ENCODE assay signal across 10 mouse cellular contexts in the genomic region with DNA sequence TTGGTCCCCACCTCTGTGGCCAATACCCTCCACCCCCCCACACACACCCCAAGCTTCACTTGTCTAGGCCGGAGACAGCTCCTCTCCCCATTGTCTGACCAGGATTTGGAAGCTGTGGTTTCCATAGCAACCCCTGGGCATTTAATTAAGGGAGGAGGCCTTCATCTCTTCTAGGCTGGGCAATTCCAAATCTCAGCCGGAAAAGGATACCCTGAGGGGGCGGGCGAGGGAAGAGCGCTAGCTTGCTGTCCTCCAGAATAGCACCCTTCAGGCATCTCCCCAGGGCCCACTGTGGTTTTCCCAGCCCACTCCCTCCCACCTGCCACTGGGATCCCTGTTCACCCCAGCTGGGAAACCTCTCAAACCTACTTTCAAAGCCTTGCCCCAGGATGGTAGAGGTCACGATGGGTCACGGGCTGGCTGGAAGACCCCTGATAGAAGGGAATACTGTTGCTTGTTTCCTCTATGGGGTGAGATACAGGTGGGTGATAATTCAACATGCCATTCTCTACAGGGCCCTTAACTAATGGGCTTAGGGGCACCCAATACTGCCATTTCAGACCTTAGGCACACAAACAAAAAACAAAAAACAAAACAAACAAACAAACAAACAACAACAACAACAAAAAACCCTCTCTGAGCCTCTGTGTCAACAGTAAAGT. TPM values are rescaled to one million over a fixed set of nuclear protein-coding genes. Genes with fewer than 3 reads are reported as not detected.
A peak's percentile ranks its signal among the peaks of the same experiment; 100 is the strongest.
DNase-seq lines count a peak whose midpoint lies in the region; ATAC-seq and TF ChIP-seq lines count a peak whose summit lies in the region.
"Had no signal": no experiment of that assay in that cellular context is flagged by ENCODE, and none has a peak within 500 bp of the region (broad histone marks: within the 10 kb centered on the region; RNA-seq: fewer than 3 reads in every experiment).

No protein-coding gene starts in this region.

- no peaks in the 10 kb centered on the region for H3K36me3 ChIP-seq in heart, embryonic 15.5 days
- H3K36me3 ChIP-seq in hindbrain, embryonic 11.5 days (ENCODE audit: control insufficient read depth, insufficient read depth, low read length), result no peaks in the 10 kb centered on the region
- no peaks in the 10 kb centered on the region for H3K36me3 ChIP-seq in myocyte (ENCODE audit: control insufficient read depth, insufficient read depth)
- H3K36me3 ChIP-seq: liver, embryonic 15.5 days had no signal

- peak overlapping the region; percentile 83 for H3K27ac ChIP-seq in heart, embryonic 15.5 days
- peak overlapping the region; percentile 30; the same call in 1 of the 2 replicates for H3K27ac ChIP-seq in hindbrain, embryonic 11.5 days (ENCODE audit: low read depth, low read length)
- H3K27ac ChIP-seq: liver, embryonic 15.5 days had no signal

- H3K79me2 ChIP-seq in myocyte (ENCODE audit: control insufficient read depth, insufficient read depth), result no peaks in the 10 kb centered on the region

- no peak for TF ChIP-seq POLR2A in brain, embryonic 14.5 days (IDR thresholded peaks at IDR 0.05; ENCODE audit: borderline replicate concordance, extremely low read depth, insufficient read depth, insufficient read length, poor library complexity, severe bottlenecking)
- no peak for TF ChIP-seq POLR2A in myocyte (IDR thresholded peaks at IDR 0.05; ENCODE audit: insufficient read length, low read depth)

- 49% methylated on average over 7 of the region's 7 CpGs for WGBS in heart, embryonic 15.5 days
- WGBS in hindbrain, embryonic 11.5 days, result 17% methylated on average over 7 of the region's 7 CpGs

- H3K4me1 ChIP-seq in heart, embryonic 15.5 days (replicated peaks), result peaks cover 28% of the 10 kb centered on the region
- peaks cover 8% of the 10 kb centered on the region for H3K4me1 ChIP-seq in hindbrain, embryonic 11.5 days (replicated peaks; ENCODE audit: control insufficient read depth, insufficient read depth, low read length)

- H3K9ac ChIP-seq in heart, embryonic 15.5 days, result no peak overlapping the region
- no peak overlapping the region for H3K9ac ChIP-seq in hindbrain, embryonic 11.5 days (ENCODE audit: low read depth, low read length)
- H3K9ac ChIP-seq: liver, embryonic 15.5 days had no signal

- no peak for TF ChIP-seq CTCF in brain, embryonic 14.5 days (IDR thresholded peaks at IDR 0.05; ENCODE audit: borderline replicate concordance, extremely low read depth, insufficient read depth, insufficient read length)

- no peaks in the 10 kb centered on the region for H3K9me3 ChIP-seq in heart, embryonic 15.5 days (replicated peaks)
- no peaks in the 10 kb centered on the region for H3K9me3 ChIP-seq in hindbrain, embryonic 11.5 days (ENCODE audit: control insufficient read depth, low read length)
- H3K9me3 ChIP-seq: liver, embryonic 15.5 days had no signal

- no peak for DNase-seq in heart, postnatal 25 days (ENCODE audit: low spot score)
- DNase-seq in brain, embryonic 14.5 days (ENCODE audit: low read depth), result peak; percentile 87
- DNase-seq in hindbrain, embryonic 11.5 days (ENCODE audit: low spot score), result peak; percentile 75
- DNase-seq in layer of hippocampus, postnatal 36 days, result no peak
- no peak for DNase-seq in cerebellum, postnatal 14 days

- H3ac ChIP-seq in myocyte (ENCODE audit: control insufficient read depth, insufficient read length), result no peak overlapping the region

- no peak for ATAC-seq in heart, embryonic 15.5 days (replicated peaks; ENCODE audit: insufficient number of reproducible peaks, insufficient read depth, low FRiP score, low read depth)
- ATAC-seq in hindbrain, embryonic 11.5 days (ENCODE audit: low FRiP score), result peak; percentile 74
- no peak for ATAC-seq in activated CD4-positive, CD25-positive, alpha-beta regulatory T cell, adult 4 months

- H3K4me3 ChIP-seq in heart, embryonic 15.5 days, result no peak overlapping the region
- no peak overlapping the region for H3K4me3 ChIP-seq in hindbrain, embryonic 11.5 days (ENCODE audit: low read depth, low read length)
- H3K4me3 ChIP-seq in myocyte, result no peak overlapping the region
- H3K4me3 ChIP-seq: liver, embryonic 15.5 days had no signal

- intact Hi-C loops in heart, postnatal 25 days (cut with DNase I), result no loop called here

- H3K4me2 ChIP-seq in heart, embryonic 15.5 days, result peak overlapping the region; percentile 32
- H3K4me2 ChIP-seq in hindbrain, embryonic 11.5 days (replicated peaks; ENCODE audit: low read depth, low read length), result no peak overlapping the region; the same call in 1 of the 2 replicates
- peak overlapping the region; percentile 59 for H3K4me2 ChIP-seq in myocyte (ENCODE audit: low read depth)
- H3K4me2 ChIP-seq: liver, embryonic 15.5 days had no signal

- H3K27me3 ChIP-seq in heart, embryonic 15.5 days, result no peaks in the 10 kb centered on the region
- H3K27me3 ChIP-seq in hindbrain, embryonic 11.5 days (ENCODE audit: control insufficient read depth, insufficient read depth, low read length), result no peaks in the 10 kb centered on the region
- no peaks in the 10 kb centered on the region for H3K27me3 ChIP-seq in myocyte (ENCODE audit: control insufficient read depth, insufficient read depth, insufficient read length)

TF ChIP-seq in myocyte, 11 proteins besides CTCF, POLR2A, EP300 and RAD21:
- TF ChIP-seq POLR2AphosphoS2 (IDR thresholded peaks at IDR 0.05; ENCODE audit: insufficient read length, low read depth) (no peak), MYOD1 (IDR thresholded peaks at IDR 0.05; ENCODE audit: control insufficient read depth in 1 of 3, insufficient read length in 2 of 3, low read depth in 2 of 3) (peak in 2 of 3 experiments; percentile 38 to 77), MYOG (IDR thresholded peaks at IDR 0.05; ENCODE audit: control insufficient read depth in 1 of 3, insufficient read depth in 1 of 3, insufficient read length in 2 of 3, low read depth in 2 of 3) (peak in 1 of 3 experiments; percentile 60)

RNA-seq across cellular contexts. Expression of a gene that starts 14.4 kb away (rescaled TPM):
- 1.1 and 1.2 TPM in 2 replicates for polyA plus RNA-seq in heart, embryonic 15.5 days (2015; fragmentation: Nextera tagmentation; extraction: Ambion mirVana)
- total RNA-seq in heart, postnatal 25 days (2021), result 1 to 10 TPM; 1.3 to 1.5 TPM
- polyA plus RNA-seq in brain, embryonic 14.5 days (2012; rRNA removed), result 13.7 and 14.0 TPM in 2 replicates
- polyA plus RNA-seq in hindbrain, embryonic 11.5 days (2014; fragmentation: Nextera tagmentation; extraction: Ambion mirVana), result 5.2 and 5.9 TPM in 2 replicates
- polyA plus RNA-seq in myocyte (2012; fragmentation: generic; extraction: Trizol), result 14.4 TPM
- 1 to 10 TPM in 1 of 2 experiments, under 1 TPM in 1; 0.50 to 1.5 TPM for polyA plus RNA-seq in activated CD4-positive, CD25-positive, alpha-beta regulatory T cell, adult 4 months (2017; shearing (Covaris generic))
- total RNA-seq in layer of hippocampus, postnatal 36 days (2021), result 1 to 10 TPM; 7.2 to 7.6 TPM

RNA-seq across cellular contexts. Expression of a gene that starts 16.4 kb away (rescaled TPM):
- 0.87 and 1.0 TPM in 2 replicates for polyA plus RNA-seq in heart, embryonic 15.5 days (2015; fragmentation: Nextera tagmentation; extraction: Ambion mirVana)
- total RNA-seq in heart, postnatal 25 days (2021), result under 1 TPM in 1 of 2 experiments, not detected in 1; 0.18 TPM
- 1.7 and 3.2 TPM in 2 replicates for polyA plus RNA-seq in brain, embryonic 14.5 days (2012; rRNA removed)
- 2.4 and 3.0 TPM in 2 replicates for polyA plus RNA-seq in hindbrain, embryonic 11.5 days (2014; fragmentation: Nextera tagmentation; extraction: Ambion mirVana)
- polyA plus RNA-seq in myocyte (2012; fragmentation: generic; extraction: Trizol), result 2.4 TPM
- polyA plus RNA-seq in activated CD4-positive, CD25-positive, alpha-beta regulatory T cell, adult 4 months (2017; shearing (Covaris generic)), result under 1 TPM in 1 of 2 experiments, not detected in 1; 0.62 TPM
- total RNA-seq in layer of hippocampus, postnatal 36 days (2021), result 10 to 100 TPM in 1 of 2 experiments, 1 to 10 TPM in 1; 8.0 to 10.1 TPM
- total RNA-seq: hematopoietic stem cell, adult 5-6 weeks had no signal
- polyA plus RNA-seq: liver, embryonic 15.5 days had no signal

RNA-seq across cellular contexts. Expression of a gene that starts 28.9 kb away (rescaled TPM):
- polyA plus RNA-seq in heart, embryonic 15.5 days (2015; fragmentation: Nextera tagmentation; extraction: Ambion mirVana), result 16.1 and 17.8 TPM in 2 replicates
- 10 to 100 TPM; 43.5 to 52.8 TPM for total RNA-seq in heart, postnatal 25 days (2021)
- polyA plus RNA-seq in brain, embryonic 14.5 days (2012; rRNA removed), result 38.9 and 55.6 TPM in 2 replicates
- polyA plus RNA-seq in hindbrain, embryonic 11.5 days (2014; fragmentation: Nextera tagmentation; extraction: Ambion mirVana), result 21.7 and 33.0 TPM in 2 replicates
- 102 TPM for polyA plus RNA-seq in myocyte (2012; fragmentation: generic; extraction: Trizol)
- 10 to 100 TPM; 22.8 to 27.3 TPM for polyA plus RNA-seq in activated CD4-positive, CD25-positive, alpha-beta regulatory T cell, adult 4 months (2017; shearing (Covaris generic))
- 10 to 100 TPM; 87.5 to 92.0 TPM for total RNA-seq in layer of hippocampus, postnatal 36 days (2021)

RNA-seq across cellular contexts. Expression of a gene that starts 36.4 kb away (rescaled TPM):
- 20.9 and 26.6 TPM in 2 replicates for polyA plus RNA-seq in heart, embryonic 15.5 days (2015; fragmentation: Nextera tagmentation; extraction: Ambion mirVana)
- 1 to 10 TPM; 4.7 to 7.2 TPM for total RNA-seq in heart, postnatal 25 days (2021)
- polyA plus RNA-seq in brain, embryonic 14.5 days (2012; rRNA removed), result 4.7 and 5.9 TPM in 2 replicates
- 13.0 and 15.5 TPM in 2 replicates for polyA plus RNA-seq in hindbrain, embryonic 11.5 days (2014; fragmentation: Nextera tagmentation; extraction: Ambion mirVana)
- polyA plus RNA-seq in myocyte (2012; fragmentation: generic; extraction: Trizol), result 52.9 TPM
- 1 to 10 TPM; 1.3 to 1.7 TPM for polyA plus RNA-seq in activated CD4-positive, CD25-positive, alpha-beta regulatory T cell, adult 4 months (2017; shearing (Covaris generic))
- 1 to 10 TPM in 1 of 2 experiments, under 1 TPM in 1; 0.88 to 1.0 TPM for total RNA-seq in layer of hippocampus, postnatal 36 days (2021)

Comparison
In these comparisons a context has a peak if more than half of its experiments do, and no peak if none do; other contexts are left out.
1. DNase-seq: peak in brain, embryonic 14.5 days (single experiment) and hindbrain, embryonic 11.5 days (single experiment); none in heart, postnatal 25 days (single experiment), layer of hippocampus, postnatal 36 days (0 of 2) and cerebellum, postnatal 14 days (0 of 2).